Mouse (Mus musculus): Measurements from ENCODE around the gene Nrl. TPM values are rescaled to one million over a fixed set of nuclear protein-coding genes. Genes with fewer than 3 reads are reported as not detected.

Gene Nrl
- polyA plus RNA-seq, 1 experiment from 2014 or later: not detected

GRCm38 (mm10) chr14:55555788-55556187, 31.0 kb upstream of the Nrl start:
- no peaks in the 10 kb centered on the region for H3K27me3 ChIP-seq
- H3K9ac ChIP-seq: no peak overlapping the region
- H3K9me3 ChIP-seq: no peaks in the 10 kb centered on the region
- H3K36me3 ChIP-seq: no peaks in the 10 kb centered on the region
- ATAC-seq (ENCODE audit: insufficient number of reproducible peaks, insufficient read depth, low FRiP score, low TSS enrichment): no peak
- 79% methylated on average over 3 of the region's 3 CpGs for WGBS
- H3K27ac ChIP-seq: no peak overlapping the region
- no peak overlapping the region for H3K4me3 ChIP-seq
- no peak overlapping the region for H3K4me2 ChIP-seq (replicated peaks)
- peaks cover 6% of the 10 kb centered on the region; the same call in 1 of the 2 replicates for H3K4me1 ChIP-seq

- Histone ChIP-seq H3K4me1 (peaks cover 6% of the 10 kb centered on the region; the same call in 1 of the 2 replicates), H3K4me2 (replicated peaks) (no peak overlapping the region), H3K9me3 (no peaks in the 10 kb centered on the region), H3K9ac (no peak overlapping the region), H3K27me3 (no peaks in the 10 kb centered on the region), H3K4me3 (no peak overlapping the region), H3K27ac (no peak overlapping the region), H3K36me3 (no peaks in the 10 kb centered on the region)
- no peak for ATAC-seq (ENCODE audit: insufficient number of reproducible peaks, insufficient read depth, low FRiP score, low TSS enrichment)
These were observed 29.9 kb upstream of the Nrl start for GRCm38 (mm10) chr14:55554635-55555034.

- ATAC-seq (ENCODE audit: insufficient number of reproducible peaks, insufficient read depth, low FRiP score, low TSS enrichment): no peak
- Histone ChIP-seq H3K36me3 (peaks cover 20% of the 10 kb centered on the region), H3K4me1 (peaks cover 2% of the 10 kb centered on the region; the same call in 1 of the 2 replicates), H3K9ac (no peak overlapping the region), H3K9me3 (no peaks in the 10 kb centered on the region), H3K27ac (no peak overlapping the region), H3K4me2 (replicated peaks) (no peak overlapping the region), H3K27me3 (no peaks in the 10 kb centered on the region), H3K4me3 (no peak overlapping the region)
- WGBS: 94% methylated on average over 8 of the region's 8 CpGs
These were observed 27.0 kb upstream of the Nrl start for GRCm38 (mm10) chr14:55551794-55552193.

- Histone ChIP-seq H3K4me2 (replicated peaks) (no peak overlapping the region), H3K27ac (no peak overlapping the region), H3K4me1 (no peaks in the 10 kb centered on the region), H3K4me3 (no peak overlapping the region), H3K36me3 (peaks cover 20% of the 10 kb centered on the region), H3K27me3 (no peaks in the 10 kb centered on the region), H3K9me3 (no peaks in the 10 kb centered on the region), H3K9ac (no peak overlapping the region)
- ATAC-seq (ENCODE audit: insufficient number of reproducible peaks, insufficient read depth, low FRiP score, low TSS enrichment): no peak
- WGBS: 75% methylated on average over 5 of the region's 5 CpGs
These were observed 26.6 kb upstream of the Nrl start for GRCm38 (mm10) chr14:55551347-55551746.

- ATAC-seq (ENCODE audit: insufficient number of reproducible peaks, insufficient read depth, low FRiP score, low TSS enrichment): no peak
- 86% methylated on average over 6 of the region's 6 CpGs for WGBS
- H3K9me3 ChIP-seq: no peaks in the 10 kb centered on the region
- peaks cover 29% of the 10 kb centered on the region for H3K36me3 ChIP-seq
- H3K9ac ChIP-seq: no peak overlapping the region
- no peaks in the 10 kb centered on the region for H3K4me1 ChIP-seq
- H3K4me3 ChIP-seq: no peak overlapping the region
- no peak overlapping the region for H3K27ac ChIP-seq
- no peaks in the 10 kb centered on the region for H3K27me3 ChIP-seq
- no peak overlapping the region for H3K4me2 ChIP-seq (replicated peaks)
These were observed 25.4 kb upstream of the Nrl start for GRCm38 (mm10) chr14:55550191-55550590.

GRCm38 (mm10) chr14:55544334-55544733, 19.6 kb upstream of the Nrl start:
- ATAC-seq (ENCODE audit: insufficient number of reproducible peaks, insufficient read depth, low FRiP score, low TSS enrichment): no peak
- peaks cover 49% of the 10 kb centered on the region for H3K36me3 ChIP-seq
- H3K4me3 ChIP-seq: no peak overlapping the region
- no peaks in the 10 kb centered on the region for H3K27me3 ChIP-seq
- H3K27ac ChIP-seq: no peak overlapping the region
- H3K9me3 ChIP-seq: no peaks in the 10 kb centered on the region
- H3K4me1 ChIP-seq: peaks cover 11% of the 10 kb centered on the region
- WGBS: 86% methylated on average over 9 of the region's 9 CpGs
- H3K4me2 ChIP-seq (replicated peaks): no peak overlapping the region
- no peak overlapping the region for H3K9ac ChIP-seq

- ATAC-seq (ENCODE audit: insufficient number of reproducible peaks, insufficient read depth, low FRiP score, low TSS enrichment): no peak
- no peak overlapping the region for H3K4me2 ChIP-seq (replicated peaks)
- no peaks in the 10 kb centered on the region for H3K9me3 ChIP-seq
- no peak overlapping the region for H3K27ac ChIP-seq
- H3K36me3 ChIP-seq: peaks cover 29% of the 10 kb centered on the region
- 97% methylated on average over 12 of the region's 12 CpGs for WGBS
- H3K27me3 ChIP-seq: no peaks in the 10 kb centered on the region
- no peak overlapping the region for H3K4me3 ChIP-seq
- H3K9ac ChIP-seq: no peak overlapping the region
- H3K4me1 ChIP-seq: peaks cover 11% of the 10 kb centered on the region
These were observed 17.5 kb upstream of the Nrl start for GRCm38 (mm10) chr14:55542268-55542667.

GRCm38 (mm10) chr14:55540787-55541321, 16.1 kb upstream of the Nrl start:
- Histone ChIP-seq H3K9ac (peak overlapping the region; percentile 70), H3K27me3 (no peaks in the 10 kb centered on the region), H3K4me2 (replicated peaks) (peak overlapping the region; percentile 75), H3K4me1 (peaks cover 11% of the 10 kb centered on the region), H3K27ac (peak overlapping the region; percentile 84), H3K4me3 (peak overlapping the region; percentile 57), H3K9me3 (no peaks in the 10 kb centered on the region), H3K36me3 (peaks cover 26% of the 10 kb centered on the region)
- WGBS: 7% methylated on average over 10 of the region's 10 CpGs
- peak; percentile 42 for ATAC-seq (ENCODE audit: insufficient number of reproducible peaks, insufficient read depth, low FRiP score, low TSS enrichment)

- Histone ChIP-seq H3K27me3 (no peaks in the 10 kb centered on the region), H3K4me3 (peak within 1 kb of the TSS; percentile 57), H3K27ac (peak within 1 kb of the TSS; percentile 84), H3K4me1 (peaks cover 11% of the 10 kb centered on the region), H3K4me2 (replicated peaks) (peak within 1 kb of the TSS; percentile 75), H3K36me3 (peaks cover 20% of the 10 kb centered on the region), H3K9ac (peak within 1 kb of the TSS; percentile 70), H3K9me3 (no peaks in the 10 kb centered on the region)
- ATAC-seq (ENCODE audit: insufficient number of reproducible peaks, insufficient read depth, low FRiP score, low TSS enrichment): peak; percentile 89
- WGBS: 0% methylated on average over 32 of the region's 32 CpGs
These were observed 15.4 kb upstream of the Nrl start, which contains the start of gene Pck2 for GRCm38 (mm10) chr14:55540067-55540786. Pck2 (plus strand) TSS chr14:55540266.

GRCm38 (mm10) chr14:55536116-55536745, 11.4 kb upstream of the Nrl start:
- Histone ChIP-seq H3K27ac (no peak overlapping the region), H3K4me1 (peaks cover 6% of the 10 kb centered on the region), H3K27me3 (no peaks in the 10 kb centered on the region), H3K4me2 (replicated peaks) (no peak overlapping the region), H3K4me3 (no peak overlapping the region), H3K9me3 (no peaks in the 10 kb centered on the region), H3K9ac (no peak overlapping the region), H3K36me3 (no peaks in the 10 kb centered on the region)
- WGBS: 49% methylated on average over 6 of the region's 6 CpGs
- ATAC-seq (ENCODE audit: insufficient number of reproducible peaks, insufficient read depth, low FRiP score, low TSS enrichment): no peak

GRCm38 (mm10) chr14:55527940-55528339, 3.2 kb upstream of the Nrl start:
- Histone ChIP-seq H3K4me1 (no peaks in the 10 kb centered on the region), H3K27me3 (peaks cover 6% of the 10 kb centered on the region; the same call in 1 of the 2 replicates), H3K36me3 (no peaks in the 10 kb centered on the region), H3K4me3 (no peak overlapping the region), H3K9ac (no peak overlapping the region), H3K27ac (no peak overlapping the region), H3K4me2 (replicated peaks) (no peak overlapping the region), H3K9me3 (no peaks in the 10 kb centered on the region)
- 25% methylated on average over 3 of the region's 3 CpGs for WGBS
- no peak for ATAC-seq (ENCODE audit: insufficient number of reproducible peaks, insufficient read depth, low FRiP score, low TSS enrichment)

- 78% methylated on average over 2 of the region's 2 CpGs for WGBS
- Histone ChIP-seq H3K9me3 (no peaks in the 10 kb centered on the region), H3K9ac (no peak overlapping the region), H3K27me3 (peaks cover 18% of the 10 kb centered on the region), H3K27ac (no peak overlapping the region), H3K4me1 (no peaks in the 10 kb centered on the region), H3K36me3 (no peaks in the 10 kb centered on the region), H3K4me3 (no peak overlapping the region), H3K4me2 (replicated peaks) (no peak overlapping the region)
- ATAC-seq (ENCODE audit: insufficient number of reproducible peaks, insufficient read depth, low FRiP score, low TSS enrichment): no peak
These were observed 1.9 kb upstream of the Nrl start for GRCm38 (mm10) chr14:55526674-55527073.
